ENCODE assay signal across 10 mouse cellular contexts in genomic region chr5:150840596-150840995, GRCm38 (mm10).
DNase-seq lines count a peak whose midpoint lies in the region; ATAC-seq and TF ChIP-seq lines count a peak whose summit lies in the region.
"Had no signal": no experiment of that assay in that cellular context is flagged by ENCODE, and none has a peak within 500 bp of the region (broad histone marks: within the 10 kb centered on the region; RNA-seq: fewer than 3 reads in every experiment).

No protein-coding gene starts in this region.

- H3K36me3 ChIP-seq in kidney, embryonic 15.5 days: no peaks in the 10 kb centered on the region
- no peaks in the 10 kb centered on the region for H3K36me3 ChIP-seq in liver, postnatal 0 days (replicated peaks; ENCODE audit: insufficient read depth, low read length)

- H3K4me3 ChIP-seq in kidney, embryonic 15.5 days (replicated peaks): no peak overlapping the region
- H3K4me3 ChIP-seq in bone marrow macrophage, adult 2 months (ENCODE audit: insufficient read depth, low read length): no peak overlapping the region
- 0 out of 2 replicates have a peak overlapping the region, but pooled peaks have one; percentile 17 for H3K4me3 ChIP-seq in liver, postnatal 0 days (ENCODE audit: low read depth, low read length)

- no peak for TF ChIP-seq POLR2A in bone marrow macrophage, adult 2 months (IDR thresholded peaks at IDR 0.05; ENCODE audit: borderline replicate concordance, low read depth, low read length)

- peak overlapping the region; percentile 89 for H3K27ac ChIP-seq in kidney, embryonic 15.5 days
- peak overlapping the region; percentile 57 for H3K27ac ChIP-seq in bone marrow macrophage, adult 2 months (ENCODE audit: insufficient read depth, low read depth, low read length)
- peak overlapping the region; percentile 64 for H3K27ac ChIP-seq in liver, postnatal 0 days (ENCODE audit: low read depth)
- H3K27ac ChIP-seq: macrophage had no signal

- no peak for TF ChIP-seq CTCF in bone marrow macrophage, adult 2 months (IDR thresholded peaks at IDR 0.05; ENCODE audit: low read depth, low read length)
- TF ChIP-seq CTCF in liver, postnatal 0 days (IDR thresholded peaks at IDR 0.05; ENCODE audit: low read depth): no peak

- peak; percentile 37 for ATAC-seq in kidney, embryonic 15.5 days (replicated peaks; ENCODE audit: low FRiP score)
- peak; percentile 60 for ATAC-seq in liver, postnatal 0 days

- H3K4me2 ChIP-seq in kidney, embryonic 15.5 days: no peak overlapping the region
- H3K4me2 ChIP-seq in liver, postnatal 0 days (ENCODE audit: low read depth, low read length): peak overlapping the region; percentile 48; the same call in 1 of the 2 replicates

- peaks cover 5% of the 10 kb centered on the region; the same call in 1 of the 2 replicates for H3K9me3 ChIP-seq in kidney, embryonic 15.5 days (replicated peaks)
- H3K9me3 ChIP-seq in liver, postnatal 0 days (ENCODE audit: low read length): no peaks in the 10 kb centered on the region

- H3K27me3 ChIP-seq in kidney, embryonic 15.5 days: no peaks in the 10 kb centered on the region
- H3K27me3 ChIP-seq in liver, postnatal 0 days (ENCODE audit: insufficient read depth, low read length): no peaks in the 10 kb centered on the region
- H3K27me3 ChIP-seq: Patski had no signal

- 48% methylated on average over 11 of the region's 11 CpGs for WGBS in kidney, embryonic 15.5 days
- 20% methylated on average over 11 of the region's 11 CpGs for WGBS in liver, postnatal 0 days (ENCODE audit: insufficient replicate concordance)

- TF ChIP-seq EP300 in liver, postnatal 0 days (IDR thresholded peaks at IDR 0.05; ENCODE audit: low read depth): no peak

- peaks cover 26% of the 10 kb centered on the region for H3K4me1 ChIP-seq in kidney, embryonic 15.5 days
- H3K4me1 ChIP-seq in bone marrow macrophage, adult 2 months (ENCODE audit: control insufficient read depth, insufficient read depth, low read length): peaks cover 15% of the 10 kb centered on the region
- peaks cover 15% of the 10 kb centered on the region for H3K4me1 ChIP-seq in liver, postnatal 0 days (ENCODE audit: insufficient read depth)

- no peak for DNase-seq in kidney, postnatal 25 days
- DNase-seq in heart, postnatal 4 days: peak; percentile 18
- DNase-seq in liver, postnatal 0 days: peak; percentile 27
- no peak for DNase-seq in right cerebral cortex, adult 2 months (ENCODE audit: low spot score in 2 of 2)
- DNase-seq in cerebellum, adult 18-20 months: no peak
- no peak for DNase-seq in testis, postnatal 14 days (ENCODE audit: low spot score)

- H3K9ac ChIP-seq in kidney, embryonic 15.5 days: no peak overlapping the region
- H3K9ac ChIP-seq in liver, postnatal 0 days (replicated peaks): no peak overlapping the region

Comparison
In these comparisons a context has a peak if more than half of its experiments do, and no peak if none do; other contexts are left out.
1. DNase-seq: peak in heart, postnatal 4 days (single experiment) and liver, postnatal 0 days (single experiment); none in kidney, postnatal 25 days (0 of 2), right cerebral cortex, adult 2 months (0 of 2), cerebellum, adult 18-20 months (0 of 2) and testis, postnatal 14 days (single experiment).
2. Peak in every context shown above with its lines, with median percentiles within 50 percentile points of each other: H3K27ac ChIP-seq.